Mouse (Mus musculus) ZHBTc4 (cell line): Measurements from ENCODE around the gene Gcfc2.

ENCODE experiments used
- DNase-seq: peaks from one replicate; pipeline ENCODE4 v3.0.0-alpha.2; 2011; ENCODE audit warnings: low read depth, low spot score

Gcfc2 gene

GRCm38 (mm10) chr6:81975971-81976621, 52.6 kb downstream of the Gcfc2 start:
- peak; percentile 64 for DNase-seq

GRCm38 (mm10) chr6:81979286-81979685, 55.8 kb downstream of the Gcfc2 start:
- DNase-seq: no peak

- DNase-seq: no peak
Observed at GRCm38 (mm10) chr6:81986171-81986570, 62.7 kb downstream of the Gcfc2 start.

- peak; percentile 22 for DNase-seq
Observed at GRCm38 (mm10) chr6:81986599-81986998, 63.1 kb downstream of the Gcfc2 start.

- peak; percentile 87 for DNase-seq
Observed at GRCm38 (mm10) chr6:81987010-81987409, 63.5 kb downstream of the Gcfc2 start.

GRCm38 (mm10) chr6:81987580-81987979, 64.1 kb downstream of the Gcfc2 start:
- DNase-seq: no peak

GRCm38 (mm10) chr6:81988341-81988740, 64.9 kb downstream of the Gcfc2 start:
- no peak for DNase-seq

- no peak for DNase-seq
Observed at GRCm38 (mm10) chr6:81990049-81990810, 66.8 kb downstream of the Gcfc2 start.
